Mouse (Mus musculus): ENCODE measurements at regions not wholly inside any gene's neighbourhood (a gene's known extent, or its start where the extent isn't known, plus 50 kb on each side); places are given as distances from the start of the nearest gene placed in this dataset.

DNA sequence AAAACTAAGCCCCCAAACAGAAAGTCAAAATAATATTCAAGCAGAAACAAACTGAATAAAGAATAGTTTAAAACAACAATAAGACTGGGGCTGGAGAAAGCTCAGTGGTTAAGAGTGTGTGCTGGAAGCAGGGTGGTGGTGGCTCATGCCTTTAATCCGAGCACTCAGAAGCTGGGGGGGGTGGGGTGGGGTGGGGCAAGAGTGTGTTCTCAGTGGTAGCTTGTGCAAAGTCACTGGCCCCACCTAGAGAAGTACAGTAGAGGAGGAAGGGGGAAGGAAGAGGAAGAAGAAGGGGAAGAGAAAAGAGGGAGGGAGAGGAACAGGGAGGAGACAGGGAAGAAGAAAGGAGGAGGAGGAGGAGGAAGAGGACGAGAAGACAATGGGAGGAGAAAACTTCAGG is 141.1 kb upstream of the Usp9x start:
- TF ChIP-seq CEBPB (IDR thresholded peaks at IDR 0.05; ENCODE audit: insufficient read depth, poor library complexity, severe bottlenecking) (no peak), POLR2A (IDR thresholded peaks at IDR 0.05; ENCODE audit: insufficient read length, low read depth) (no peak), POLR2AphosphoS2 (IDR thresholded peaks at IDR 0.05; ENCODE audit: insufficient read length, low read depth) (no peak), TCF12 (IDR thresholded peaks at IDR 0.05; ENCODE audit: insufficient read depth, poor library complexity, severe bottlenecking) (no peak), MYOG (IDR thresholded peaks at IDR 0.05; ENCODE audit: control insufficient read depth in 1 of 3, insufficient read depth in 1 of 3, insufficient read length in 2 of 3, low read depth in 2 of 3) (no peak), MAX (IDR thresholded peaks at IDR 0.05; ENCODE audit: low read depth) (no peak), USF1 (IDR thresholded peaks at IDR 0.05; ENCODE audit: low read depth) (no peak), E2F4 (IDR thresholded peaks at IDR 0.05; ENCODE audit: insufficient read depth) (no peak), TCF3 (IDR thresholded peaks at IDR 0.05; ENCODE audit: insufficient read length, low read depth) (no peak), REST (IDR thresholded peaks at IDR 0.05; ENCODE audit: insufficient read depth, insufficient read length) (no peak)

All from myocyte (in vitro differentiated cells).